Mouse (Mus musculus) ES-Bruce4 (cell line): Measurements from ENCODE around the gene Adam10. TPM values are rescaled to one million over a fixed set of nuclear protein-coding genes. Genes with fewer than 3 reads are reported as not detected.

Source experiments
- H3K27ac ChIP-seq: 2 replicates; pipeline ENCODE4 v1.5.1; 2012; ENCODE audit warnings: low read length, inconsistent platforms; ENCODE audit not compliant: insufficient read depth
- H3K27me3 ChIP-seq: 2 replicates; pipeline ENCODE4 v1.6.1; 2012; ENCODE audit warnings: mild to moderate bottlenecking, low read length, inconsistent platforms; ENCODE audit not compliant: control insufficient read depth, poor library complexity, insufficient read depth, severe bottlenecking
- H3K36me3 ChIP-seq: 2 replicates; pipeline ENCODE4 v1.6.1; 2012; ENCODE audit warnings: inconsistent platforms, mild to moderate bottlenecking, low read length, moderate library complexity; ENCODE audit not compliant: control insufficient read depth, poor library complexity, insufficient read depth, severe bottlenecking
- H3K4me1 ChIP-seq: one replicate; pipeline ENCODE4 v1.8.1; 2011; ENCODE audit warnings: low read length; ENCODE audit not compliant: control insufficient read depth, insufficient read depth
- H3K4me3 ChIP-seq: 2 replicates; pipeline ENCODE4 v1.5.1; 2011; ENCODE audit warnings: low read depth, mild to moderate bottlenecking, low read length
- H3K9ac ChIP-seq: 2 replicates; pipeline ENCODE4 v1.6.1; 2012; ENCODE audit warnings: low read depth, mild to moderate bottlenecking, inconsistent platforms; ENCODE audit not compliant: poor library complexity, severe bottlenecking
- H3K9me3 ChIP-seq: replicated peaks from 2 replicates; pipeline ENCODE4 v1.6.1; 2012; ENCODE audit warnings: mild to moderate bottlenecking, low read length, inconsistent platforms; ENCODE audit not compliant: control insufficient read depth, poor library complexity, insufficient read depth, severe bottlenecking
- CTCF ChIP-seq: IDR thresholded peaks from one replicate; pipeline ENCODE4 v1.8.1; 2011; ENCODE audit warnings: low read depth, low read length
- EP300 ChIP-seq: IDR thresholded peaks from 2 replicates; pipeline ENCODE4 v1.6.1; 2011; ENCODE audit warnings: low read depth, low read length; ENCODE audit not compliant: insufficient read depth
- POLR2A ChIP-seq: IDR thresholded peaks from one replicate; pipeline ENCODE4 v1.8.1; 2011; ENCODE audit warnings: low read length; ENCODE audit not compliant: insufficient read depth
- polyA plus RNA-seq: library from polyadenylated mRNA; stranded (reverse); fragments of >200 nt; gene quantifications from 2 replicates; pipeline ENCODE4 v1.2.4, GENCODE M21; 2011; ENCODE audit warnings: low read depth; ENCODE audit not compliant: missing spikeins, insufficient read depth, insufficient read length

Adam10 gene
- polyA plus RNA-seq, 1 experiment = 34.8 TPM

- H3K9me3 ChIP-seq = no peaks in the 10 kb centered on the region
- no peaks in the 10 kb centered on the region for H3K27me3 ChIP-seq
- H3K4me1 ChIP-seq = no peaks in the 10 kb centered on the region
- H3K27ac ChIP-seq = no peak overlapping the region
- H3K36me3 ChIP-seq = no peaks in the 10 kb centered on the region
- TF ChIP-seq POLR2A (no peak), CTCF (no peak), EP300 (no peak)
- no peak overlapping the region for H3K4me3 ChIP-seq
- no peak overlapping the region for H3K9ac ChIP-seq
Measured at GRCm38 (mm10) chr9:70691772-70692693, 13.2 kb downstream of the Adam10 start.

GRCm38 (mm10) chr9:70695723-70696122 is 16.9 kb downstream of the Adam10 start:
- H3K27me3 ChIP-seq = no peaks in the 10 kb centered on the region
- no peak overlapping the region for H3K9ac ChIP-seq
- no peaks in the 10 kb centered on the region for H3K4me1 ChIP-seq
- TF ChIP-seq POLR2A (no peak), EP300 (no peak), CTCF (no peak)
- no peaks in the 10 kb centered on the region for H3K9me3 ChIP-seq
- no peak overlapping the region for H3K4me3 ChIP-seq
- no peaks in the 10 kb centered on the region for H3K36me3 ChIP-seq
- no peak overlapping the region for H3K27ac ChIP-seq

- TF ChIP-seq CTCF (no peak), EP300 (no peak), POLR2A (no peak)
Measured at GRCm38 (mm10) chr9:70698090-70698489, 19.3 kb downstream of the Adam10 start.

GRCm38 (mm10) chr9:70703597-70704203 is 24.9 kb downstream of the Adam10 start:
- H3K27me3 ChIP-seq = no peaks in the 10 kb centered on the region
- H3K4me1 ChIP-seq = no peaks in the 10 kb centered on the region
- no peak for TF ChIP-seq POLR2A
- no peak for TF ChIP-seq EP300
- TF ChIP-seq CTCF = no peak
- no peak overlapping the region for H3K27ac ChIP-seq
- H3K9me3 ChIP-seq = no peaks in the 10 kb centered on the region
- H3K9ac ChIP-seq = no peak overlapping the region
- H3K4me3 ChIP-seq = no peak overlapping the region
- no peaks in the 10 kb centered on the region for H3K36me3 ChIP-seq

More at GRCm38 (mm10) chr9:70698090-70698489, 19.3 kb downstream of the Adam10 start:
- Histone ChIP-seq H3K27ac (no peak overlapping the region), H3K4me1 (no peaks in the 10 kb centered on the region), H3K27me3 (no peaks in the 10 kb centered on the region), H3K36me3 (no peaks in the 10 kb centered on the region), H3K9ac (no peak overlapping the region), H3K4me3 (no peak overlapping the region), H3K9me3 (no peaks in the 10 kb centered on the region)

GRCm38 (mm10) chr9:70706444-70706843 is 27.6 kb downstream of the Adam10 start:
- no peaks in the 10 kb centered on the region for H3K9me3 ChIP-seq
- no peak overlapping the region for H3K27ac ChIP-seq
- no peak overlapping the region for H3K9ac ChIP-seq
- H3K4me3 ChIP-seq = no peak overlapping the region
- H3K27me3 ChIP-seq = no peaks in the 10 kb centered on the region
- TF ChIP-seq POLR2A (no peak), EP300 (no peak), CTCF (no peak)
- no peaks in the 10 kb centered on the region for H3K4me1 ChIP-seq
- no peaks in the 10 kb centered on the region for H3K36me3 ChIP-seq

- no peaks in the 10 kb centered on the region for H3K36me3 ChIP-seq
- TF ChIP-seq POLR2A = no peak
- no peak for TF ChIP-seq CTCF
- TF ChIP-seq EP300 = no peak
- no peak overlapping the region for H3K27ac ChIP-seq
Measured at GRCm38 (mm10) chr9:70729544-70729943, 50.7 kb downstream of the Adam10 start.

More at GRCm38 (mm10) chr9:70729544-70729943, 50.7 kb downstream of the Adam10 start:
- H3K4me1 ChIP-seq = no peaks in the 10 kb centered on the region
- no peaks in the 10 kb centered on the region for H3K27me3 ChIP-seq
- no peak overlapping the region for H3K9ac ChIP-seq
- H3K4me3 ChIP-seq = no peak overlapping the region
- no peaks in the 10 kb centered on the region for H3K9me3 ChIP-seq
